Mouse (Mus musculus): ENCODE measurements around the gene Spag5.

Gene Spag5

DNA sequence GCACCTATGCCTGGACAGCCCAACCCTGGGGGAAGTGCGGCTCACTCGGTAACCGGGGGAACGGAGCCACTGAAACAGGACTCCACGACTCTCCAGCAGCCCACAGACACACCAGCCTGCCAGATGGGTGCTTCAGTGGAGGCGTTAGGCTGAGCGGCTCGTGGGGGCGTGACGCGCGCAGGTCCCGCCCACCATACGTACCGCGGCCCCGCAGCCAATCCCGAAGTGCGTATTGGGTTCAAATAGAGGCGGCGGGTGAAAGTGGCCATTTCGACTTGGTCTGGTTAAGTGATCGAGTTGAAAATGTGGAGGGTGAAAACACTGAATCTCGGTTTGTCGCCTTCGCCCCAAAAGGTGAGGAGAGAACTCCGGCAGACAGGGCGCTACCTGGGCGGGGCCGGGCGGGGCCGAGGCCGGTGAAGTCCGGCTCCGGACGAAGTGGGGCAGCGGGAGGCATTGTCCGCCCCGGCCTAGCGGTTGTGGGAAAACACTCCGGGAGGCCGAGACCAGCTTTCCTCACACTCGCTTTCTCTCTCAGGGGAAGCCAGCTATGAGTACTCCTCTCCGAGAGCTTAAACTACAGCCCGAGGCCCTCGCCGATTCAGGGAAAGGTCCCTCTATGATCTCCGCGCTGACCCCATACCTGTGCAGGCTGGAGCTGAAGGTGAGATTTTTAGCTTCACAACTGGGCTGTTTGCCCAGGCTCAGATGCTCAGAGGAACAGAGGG, at the start of gene Spag5:
Spag5 (plus strand) TSS at position 173 of the 728 bp plus-strand sequence.
- TF ChIP-seq CTCF (conservative IDR thresholded peaks at IDR 0.05; ENCODE audit: low read length) = no peak
- TF ChIP-seq POU5F1 (IDR thresholded peaks at IDR 0.05; ENCODE audit: borderline replicate concordance, low read length) = no peak
- TF ChIP-seq NANOG (IDR thresholded peaks at IDR 0.05; ENCODE audit: borderline replicate concordance, low read length) = no peak
- Histone ChIP-seq H3K4me3 (replicated peaks; ENCODE audit: low read length) (peak within 1 kb of the TSS; percentile 90), H3K27me3 (ENCODE audit: insufficient read depth, low read length) (no peaks in the 10 kb centered on the region), H3K36me3 (ENCODE audit: insufficient read depth, low read length) (peaks cover 35% of the 10 kb centered on the region), H3K4me1 (replicated peaks; ENCODE audit: low read depth, low read length) (peaks cover 38% of the 10 kb centered on the region), H3K9me3 (ENCODE audit: low read length) (no peaks in the 10 kb centered on the region)

DNA sequence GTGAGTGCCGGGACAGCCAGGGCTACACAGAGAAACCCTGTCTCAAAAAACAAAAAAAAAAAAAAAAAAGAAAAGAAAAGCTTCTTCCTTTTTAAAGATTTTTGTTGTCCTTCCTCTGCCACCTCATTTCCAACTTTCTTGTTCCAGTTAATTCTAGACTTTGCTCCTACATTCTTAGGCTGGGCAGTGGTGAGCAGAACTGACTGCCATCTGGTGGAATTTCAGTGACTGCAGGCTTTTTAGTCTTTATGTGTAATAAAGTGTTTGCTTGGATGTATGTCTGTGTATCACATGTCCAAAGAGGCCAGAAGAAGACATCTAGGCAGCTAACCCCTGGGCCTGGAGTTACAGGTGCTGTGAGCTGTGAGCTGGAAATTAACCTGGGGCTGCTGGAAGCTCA, 44.7 kb upstream of the Spag5 start:
- Histone ChIP-seq H3K36me3 (ENCODE audit: insufficient read depth, low read length) (peaks cover 37% of the 10 kb centered on the region), H3K4me3 (replicated peaks; ENCODE audit: low read length) (no peak overlapping the region), H3K9me3 (ENCODE audit: low read length) (no peaks in the 10 kb centered on the region), H3K4me1 (replicated peaks; ENCODE audit: low read depth, low read length) (no peaks in the 10 kb centered on the region; the same call in 1 of the 2 replicates), H3K27me3 (ENCODE audit: insufficient read depth, low read length) (peaks cover 17% of the 10 kb centered on the region)
- TF ChIP-seq CTCF (conservative IDR thresholded peaks at IDR 0.05; ENCODE audit: low read length) (no peak), POU5F1 (IDR thresholded peaks at IDR 0.05; ENCODE audit: borderline replicate concordance, low read length) (no peak), NANOG (IDR thresholded peaks at IDR 0.05; ENCODE audit: borderline replicate concordance, low read length) (no peak)

DNA sequence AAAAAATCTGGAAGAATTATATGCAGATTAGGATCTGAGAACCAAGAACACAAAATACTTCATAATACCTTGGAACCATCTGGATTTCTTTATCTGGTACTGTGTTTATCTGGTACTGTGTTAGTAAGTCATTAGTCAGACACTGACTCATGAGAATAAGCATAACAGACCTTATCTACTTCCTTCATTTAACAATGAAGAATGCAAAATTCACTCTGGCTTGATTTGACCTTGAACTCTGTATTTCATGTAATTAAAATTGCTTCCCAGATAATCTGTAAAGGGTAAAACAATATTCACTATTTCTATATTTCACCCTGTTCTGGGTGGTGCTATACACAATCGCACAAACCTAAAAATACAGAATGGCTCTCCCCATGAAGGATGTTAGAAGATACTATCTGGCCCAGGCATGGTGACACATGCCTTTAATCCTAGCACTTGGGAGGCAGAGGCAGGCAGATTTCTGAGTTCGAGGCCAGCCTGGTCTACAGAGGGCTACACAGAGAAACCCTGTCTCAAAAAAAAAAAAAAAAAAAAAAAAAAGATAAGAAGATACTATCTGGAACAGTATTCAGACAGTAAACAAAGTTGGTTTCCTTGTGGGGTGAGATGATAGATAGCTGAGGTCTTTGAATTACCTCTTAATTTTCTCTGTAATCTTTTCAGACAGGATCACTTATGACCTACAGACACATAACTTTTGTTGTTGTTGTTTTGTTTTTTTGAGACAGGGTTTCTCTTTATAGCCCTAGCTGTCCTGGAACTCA, 40.7 kb upstream of the Spag5 start:
- TF ChIP-seq NANOG (IDR thresholded peaks at IDR 0.05; ENCODE audit: borderline replicate concordance, low read length) (no peak), CTCF (conservative IDR thresholded peaks at IDR 0.05; ENCODE audit: low read length) (no peak), POU5F1 (IDR thresholded peaks at IDR 0.05; ENCODE audit: borderline replicate concordance, low read length) (no peak)
- Histone ChIP-seq H3K9me3 (ENCODE audit: low read length) (no peaks in the 10 kb centered on the region), H3K4me1 (replicated peaks; ENCODE audit: low read depth, low read length) (peaks cover 15% of the 10 kb centered on the region), H3K27me3 (ENCODE audit: insufficient read depth, low read length) (peaks cover 17% of the 10 kb centered on the region), H3K4me3 (replicated peaks; ENCODE audit: low read length) (peak overlapping the region; percentile 41), H3K36me3 (ENCODE audit: insufficient read depth, low read length) (peaks cover 33% of the 10 kb centered on the region)

GRCm38 (mm10) chr11:78261380-78262352, 39.7 kb upstream of the Spag5 start, which contains the start of gene 2610507B11Rik:
2610507B11Rik (plus strand) TSS chr11:78261752.
- TF ChIP-seq CTCF (conservative IDR thresholded peaks at IDR 0.05; ENCODE audit: low read length) = no peak
- no peak for TF ChIP-seq POU5F1 (IDR thresholded peaks at IDR 0.05; ENCODE audit: borderline replicate concordance, low read length)
- TF ChIP-seq NANOG (IDR thresholded peaks at IDR 0.05; ENCODE audit: borderline replicate concordance, low read length) = no peak
- peaks cover 17% of the 10 kb centered on the region for H3K27me3 ChIP-seq (ENCODE audit: insufficient read depth, low read length)
- H3K36me3 ChIP-seq (ENCODE audit: insufficient read depth, low read length) = peaks cover 40% of the 10 kb centered on the region
- peaks cover 15% of the 10 kb centered on the region for H3K4me1 ChIP-seq (replicated peaks; ENCODE audit: low read depth, low read length)
- H3K4me3 ChIP-seq (replicated peaks; ENCODE audit: low read length) = peak within 1 kb of the TSS; percentile 99
- no peaks in the 10 kb centered on the region for H3K9me3 ChIP-seq (ENCODE audit: low read length)

- peaks cover 15% of the 10 kb centered on the region for H3K4me1 ChIP-seq (replicated peaks; ENCODE audit: low read depth, low read length)
- H3K9me3 ChIP-seq (ENCODE audit: low read length) = no peaks in the 10 kb centered on the region
- peak overlapping the region; percentile 99 for H3K4me3 ChIP-seq (replicated peaks; ENCODE audit: low read length)
- peaks cover 17% of the 10 kb centered on the region for H3K27me3 ChIP-seq (ENCODE audit: insufficient read depth, low read length)
- TF ChIP-seq NANOG (IDR thresholded peaks at IDR 0.05; ENCODE audit: borderline replicate concordance, low read length) = no peak
- TF ChIP-seq POU5F1 (IDR thresholded peaks at IDR 0.05; ENCODE audit: borderline replicate concordance, low read length) = no peak
- peak; percentile 65 for TF ChIP-seq CTCF (conservative IDR thresholded peaks at IDR 0.05; ENCODE audit: low read length)
- H3K36me3 ChIP-seq (ENCODE audit: insufficient read depth, low read length) = peaks cover 49% of the 10 kb centered on the region
These were observed 38.8 kb upstream of the Spag5 start for GRCm38 (mm10) chr11:78262550-78262949.

DNA sequence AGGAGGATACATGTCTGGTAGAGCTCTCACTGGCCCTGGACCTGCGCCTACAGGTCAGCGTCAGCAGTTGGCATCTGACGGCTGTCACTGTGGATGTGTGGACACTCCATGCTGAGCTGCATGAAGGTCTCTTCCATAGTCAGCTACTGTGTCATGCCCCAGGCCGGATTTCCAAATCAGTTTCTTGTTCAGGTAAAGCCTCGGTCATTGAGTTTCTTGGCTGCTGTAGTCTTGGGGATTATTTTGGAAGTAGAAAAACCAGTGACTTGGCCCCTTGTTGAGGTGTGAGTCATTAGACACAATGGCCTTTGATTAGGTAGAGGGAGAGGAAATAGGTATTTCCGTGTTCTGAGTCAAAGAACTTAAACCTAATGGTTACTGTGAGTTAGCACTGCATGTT, 35.8 kb upstream of the Spag5 start:
- TF ChIP-seq CTCF (conservative IDR thresholded peaks at IDR 0.05; ENCODE audit: low read length) (no peak), POU5F1 (IDR thresholded peaks at IDR 0.05; ENCODE audit: borderline replicate concordance, low read length) (no peak), NANOG (IDR thresholded peaks at IDR 0.05; ENCODE audit: borderline replicate concordance, low read length) (no peak)
- Histone ChIP-seq H3K4me1 (replicated peaks; ENCODE audit: low read depth, low read length) (peaks cover 15% of the 10 kb centered on the region), H3K4me3 (replicated peaks; ENCODE audit: low read length) (no peak overlapping the region), H3K9me3 (ENCODE audit: low read length) (no peaks in the 10 kb centered on the region), H3K27me3 (ENCODE audit: insufficient read depth, low read length) (0 out of 2 replicates have a peak, but pooled peaks cover 2% of the 10 kb centered on the region), H3K36me3 (ENCODE audit: insufficient read depth, low read length) (peaks cover 79% of the 10 kb centered on the region)

- H3K36me3 ChIP-seq (ENCODE audit: insufficient read depth, low read length) = peaks cover 100% of the 10 kb centered on the region
- no peak overlapping the region for H3K4me3 ChIP-seq (replicated peaks; ENCODE audit: low read length)
- H3K9me3 ChIP-seq (ENCODE audit: low read length) = no peaks in the 10 kb centered on the region
- TF ChIP-seq NANOG (IDR thresholded peaks at IDR 0.05; ENCODE audit: borderline replicate concordance, low read length) (no peak), CTCF (conservative IDR thresholded peaks at IDR 0.05; ENCODE audit: low read length) (no peak), POU5F1 (IDR thresholded peaks at IDR 0.05; ENCODE audit: borderline replicate concordance, low read length) (no peak)
- no peaks in the 10 kb centered on the region for H3K27me3 ChIP-seq (ENCODE audit: insufficient read depth, low read length)
- peaks cover 10% of the 10 kb centered on the region for H3K4me1 ChIP-seq (replicated peaks; ENCODE audit: low read depth, low read length)
These were observed 29.3 kb upstream of the Spag5 start for GRCm38 (mm10) chr11:78271986-78272385.

All from E14TG2a.4 (cell line).